Mouse (Mus musculus) erythroid progenitor cell, adult 5-6 weeks (primary cell): Measurements from ENCODE around the gene Gmeb1. TPM values are rescaled to one million over a fixed set of nuclear protein-coding genes. Genes with fewer than 3 reads are reported as not detected.
"Not testable (repeated sequence)": the region's sequence is repeated elsewhere in the genome, so short reads cannot be mapped to it uniquely, and the experiment has no call there.

Experiments used
- ATAC-seq: replicated peaks from 2 replicates; pipeline ENCODE4 v1.8.0; 2016; ENCODE audit warnings: moderate number of reproducible peaks, mild to moderate bottlenecking, moderate TSS enrichment, inconsistent platforms; ENCODE audit not compliant: poor library complexity, low FRiP score, severe bottlenecking
- total RNA-seq, 2 experiments: library from RNA; stranded (forward) in 1 of 2; stranded (reverse) in 1 of 2; fragments of 150-400 nt in 1 of 2; fragments of 186-747, 209-891 nt in 1 of 2; gene quantifications; 2 replicates each; pipeline versions ENCODE4 v1.2.3 to v1.2.4; 2015 to 2017; ENCODE audit warnings: low replicate concordance in 2 of 2

Gmeb1 gene
- total RNA-seq (2015; ENCODE audit: low replicate concordance), result 40.4 and 49.9 TPM in 2 replicates
- 31.5 and 39.5 TPM in 2 replicates for total RNA-seq (2017; ENCODE audit: low replicate concordance)

DNA sequence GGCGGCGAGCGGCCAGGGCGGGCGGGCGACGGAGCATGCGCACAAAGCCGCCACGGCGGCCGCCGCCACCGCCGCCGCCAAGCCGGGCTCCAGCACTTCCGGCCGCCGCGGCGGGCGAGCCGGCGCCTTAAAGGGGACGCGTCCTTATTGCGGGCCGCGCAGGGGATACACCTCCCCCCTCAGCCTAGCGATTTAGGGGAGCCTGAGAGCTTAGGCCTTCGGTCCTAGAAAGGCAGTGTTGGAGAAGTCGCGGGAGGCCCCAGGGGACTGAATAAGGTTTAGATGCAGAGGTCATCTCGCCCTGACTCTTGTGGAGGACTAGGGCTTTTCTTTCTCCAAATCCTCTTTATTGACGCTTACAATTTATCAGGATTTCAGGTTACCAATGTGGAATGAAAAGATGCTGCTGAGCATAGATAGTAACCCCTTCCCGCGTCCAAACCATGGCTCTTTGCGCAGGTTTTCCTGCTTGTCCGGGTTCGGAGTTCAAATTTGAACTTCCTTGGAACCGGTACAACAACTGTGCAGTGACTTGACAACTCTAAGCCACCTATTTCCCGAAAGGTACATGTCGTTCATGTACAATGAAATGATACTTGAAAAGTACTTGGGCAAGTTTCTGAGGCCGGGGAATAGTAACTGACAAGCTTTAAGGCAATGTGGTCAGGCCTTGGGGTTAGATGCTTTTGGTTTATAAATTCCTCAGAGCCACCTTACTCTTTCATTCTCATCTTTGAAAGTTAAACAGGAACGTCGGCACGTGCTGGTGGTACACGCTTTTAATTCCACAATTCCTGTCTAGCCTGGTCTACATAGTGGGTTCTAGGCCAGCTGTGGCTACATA lies at the start of gene Gmeb1:
TSS of gene Gmeb1 (minus strand) at position 89 of the 844 bp plus-strand sequence.
- ATAC-seq, result peak; percentile 85

DNA sequence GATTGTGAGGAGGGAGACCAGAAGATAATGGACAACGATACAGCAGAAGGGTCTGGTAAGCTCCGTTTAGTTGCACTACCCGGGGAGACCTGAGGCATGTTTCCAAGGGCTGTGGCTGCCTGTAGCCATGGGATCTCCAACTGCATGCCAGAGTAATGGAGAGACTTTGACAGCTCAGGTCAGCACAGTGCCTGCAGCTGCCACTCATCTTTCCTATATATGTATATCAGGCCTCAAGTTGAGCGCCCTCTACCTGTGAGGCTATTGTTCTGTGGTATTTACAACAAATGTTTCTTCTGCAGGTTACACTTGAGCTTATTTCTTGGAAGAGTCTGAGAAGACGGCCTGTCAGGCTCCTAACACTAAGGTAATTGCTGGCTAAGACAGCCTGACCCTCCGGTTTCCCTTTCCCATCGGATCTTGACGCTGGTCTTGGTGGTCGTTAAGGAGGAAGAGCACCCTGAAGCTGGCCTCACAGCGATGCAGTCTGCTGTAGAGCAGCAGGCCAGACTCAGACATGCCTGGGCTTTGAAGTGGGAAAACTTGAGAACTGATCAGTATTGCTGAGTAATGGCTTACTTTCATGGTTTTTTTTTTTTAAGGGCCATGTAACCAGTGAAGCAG lies 48.6 kb upstream of the Gmeb1 start:
- peak; percentile 65 for ATAC-seq

DNA sequence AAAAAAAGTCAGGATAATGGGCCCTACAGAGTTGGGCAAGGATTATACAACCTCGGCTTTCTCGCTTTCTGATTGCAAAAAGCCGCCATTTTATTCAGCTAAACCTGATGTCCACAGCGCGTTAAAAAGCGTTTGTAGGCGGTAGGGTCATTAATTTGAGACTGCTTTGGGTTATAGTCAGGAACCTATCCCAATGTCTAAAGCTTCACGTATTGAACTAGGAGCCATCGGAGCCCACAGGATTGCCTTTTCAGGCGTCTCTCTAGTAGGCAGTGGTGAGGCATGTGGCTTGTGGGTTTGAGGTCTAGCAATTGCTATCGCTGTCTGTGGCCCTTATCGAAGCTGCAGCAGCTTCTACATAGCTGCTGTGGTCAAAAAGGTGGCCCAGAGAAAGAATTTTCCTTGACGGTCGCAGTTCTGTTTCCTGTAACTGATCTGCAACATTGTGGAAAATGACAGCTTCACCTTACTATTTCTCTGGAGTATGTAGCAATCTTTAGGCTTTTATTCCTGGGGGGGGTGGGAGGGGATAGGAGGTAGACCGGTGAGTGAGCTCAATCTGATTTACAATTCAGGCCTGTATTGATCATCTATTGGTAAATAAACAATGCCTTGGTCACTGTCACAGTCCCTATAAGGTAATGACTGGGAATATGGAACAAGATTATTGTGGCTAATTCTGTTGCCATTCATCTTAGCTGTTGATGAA lies 47.9 kb upstream of the Gmeb1 start:
- peak; percentile 55 for ATAC-seq

DNA sequence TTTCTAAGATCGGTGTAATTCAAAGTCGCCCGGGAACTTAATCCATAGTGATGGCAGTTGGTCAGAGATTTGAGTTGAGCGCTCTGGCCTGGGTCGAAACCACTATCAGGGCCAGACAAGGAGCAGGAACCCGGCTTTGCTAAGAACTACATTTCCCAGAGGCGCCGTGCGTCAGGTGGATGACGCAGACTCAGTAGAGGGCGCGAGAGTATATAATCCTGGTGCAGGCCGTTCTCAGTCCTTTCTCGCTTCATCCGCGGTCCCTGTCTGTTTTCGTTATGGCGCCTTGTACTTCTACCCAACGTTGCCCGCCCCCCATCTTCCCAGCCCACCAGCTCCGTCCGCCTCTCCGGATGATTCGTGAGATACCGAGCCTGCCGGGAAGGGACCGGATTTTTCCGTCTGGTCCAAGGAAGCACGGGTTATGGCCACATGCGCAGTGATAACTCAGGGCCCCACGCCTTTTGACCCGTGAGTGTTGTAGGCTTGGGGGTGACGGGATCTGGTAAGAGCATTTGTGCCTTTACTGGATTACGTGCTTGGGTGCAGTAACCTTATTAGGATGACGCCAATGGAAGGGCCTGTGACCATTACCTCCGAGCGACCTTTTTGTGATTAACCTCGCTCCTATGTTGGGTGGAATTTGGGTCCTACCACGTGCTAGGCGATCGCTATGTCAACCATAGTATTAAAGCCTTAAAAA lies 47.2 kb upstream of the Gmeb1 start:
- peak; percentile 98 for ATAC-seq

DNA sequence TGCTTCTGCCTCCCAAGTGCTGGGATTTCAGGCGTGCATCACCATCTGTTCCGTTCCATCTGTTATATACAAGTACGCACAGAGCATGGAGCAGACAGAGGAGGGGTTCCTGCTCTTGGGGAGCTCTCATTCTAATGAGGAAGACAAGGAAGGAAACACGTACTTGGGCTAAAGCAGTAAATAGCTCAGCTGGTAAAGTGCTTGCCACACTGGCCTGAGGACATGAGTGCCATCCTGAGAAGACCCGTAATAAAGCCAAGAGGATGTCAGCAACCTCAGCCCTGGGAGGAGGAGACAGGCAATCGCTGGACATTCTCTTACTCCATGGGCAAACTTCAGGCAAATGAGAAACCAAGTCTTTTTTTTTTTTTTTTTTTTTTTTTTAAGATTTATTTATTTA lies 44.6 kb upstream of the Gmeb1 start:
- ATAC-seq, result no peak

- no peak for ATAC-seq
Measured at GRCm38 (mm10) chr4:132305276-132305675, 43.9 kb upstream of the Gmeb1 start.

DNA sequence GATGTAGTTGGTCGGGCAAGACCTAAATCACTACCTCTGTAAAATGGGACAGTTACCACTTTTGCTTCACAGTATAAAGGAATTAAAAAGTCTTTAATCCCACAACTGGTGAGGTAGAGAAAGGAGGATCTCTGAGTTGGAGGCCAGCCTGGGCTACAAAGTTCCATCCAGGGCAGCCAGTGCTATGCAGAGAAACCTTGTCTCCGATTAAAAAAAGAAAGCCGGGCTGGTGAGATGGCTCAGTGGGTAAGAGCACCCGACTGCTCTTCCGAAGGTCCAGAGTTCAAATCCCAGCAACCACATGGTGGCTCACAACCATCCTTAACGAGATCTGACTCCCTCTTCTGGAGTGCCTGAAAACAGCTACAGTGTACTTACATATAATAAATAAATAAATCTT lies 42.1 kb upstream of the Gmeb1 start:
- not testable (repeated sequence) for ATAC-seq

DNA sequence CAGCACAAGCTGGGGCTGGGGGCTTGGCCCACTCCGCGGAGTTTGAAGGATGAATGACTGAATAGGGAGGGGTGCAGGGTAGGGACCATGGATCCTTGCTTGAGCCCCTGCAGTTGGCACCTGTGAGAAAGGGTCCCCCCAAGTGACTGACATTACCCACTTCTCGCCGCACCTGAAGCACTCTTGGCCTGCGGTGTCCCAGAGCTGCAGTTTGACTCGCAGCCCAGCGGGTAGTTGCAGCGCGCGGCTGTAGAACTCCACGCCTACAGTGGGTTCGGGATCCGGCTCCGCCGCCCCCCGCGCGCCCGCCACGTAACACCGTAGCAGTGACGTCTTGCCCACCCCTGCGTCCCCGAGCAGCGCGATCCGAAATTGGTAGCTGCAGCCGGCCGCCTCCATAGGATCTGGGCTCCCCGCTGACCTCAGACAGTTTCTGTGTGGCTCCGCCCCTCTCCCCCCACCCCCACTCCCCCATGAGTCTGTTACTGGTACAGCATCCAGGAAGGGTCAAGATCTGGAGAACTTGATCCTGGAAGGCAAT lies 41.6 kb upstream of the Gmeb1 start, which contains the start of gene Rab42:
TSS of gene Rab42 (minus strand) at position 447 of the 541 bp plus-strand sequence.
- peak; percentile 70 for ATAC-seq

- ATAC-seq, result no peak
Measured at GRCm38 (mm10) chr4:132301965-132302938, 40.9 kb upstream of the Gmeb1 start.

DNA sequence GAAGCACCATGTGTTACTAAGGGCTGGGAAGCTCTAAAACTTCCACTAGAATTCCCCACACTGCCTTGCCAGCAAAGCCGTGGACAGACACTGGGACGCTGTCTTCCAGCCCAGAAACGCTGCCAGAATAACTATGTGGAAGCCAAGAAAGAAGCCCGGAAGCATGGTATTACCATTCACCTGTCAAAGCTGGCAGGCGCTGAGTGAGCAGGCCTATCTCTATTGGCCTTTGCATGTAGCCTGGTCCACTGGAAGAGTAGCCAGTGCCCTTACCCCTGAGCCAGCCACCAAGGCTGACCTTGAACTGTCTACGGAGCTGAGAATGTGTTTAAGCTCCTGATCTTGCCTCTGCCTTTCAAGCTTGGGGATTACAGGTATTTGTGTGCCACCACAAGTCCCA lies 40.1 kb upstream of the Gmeb1 start:
- no peak for ATAC-seq

- ATAC-seq, result no peak
Measured at GRCm38 (mm10) chr4:132299849-132300248, 38.4 kb upstream of the Gmeb1 start.

GRCm38 (mm10) chr4:132295696-132296390 lies 34.4 kb upstream of the Gmeb1 start:
- ATAC-seq, result no peak

GRCm38 (mm10) chr4:132293682-132294240 lies 32.4 kb upstream of the Gmeb1 start:
- ATAC-seq, result no peak

GRCm38 (mm10) chr4:132292988-132293387 lies 31.6 kb upstream of the Gmeb1 start:
- ATAC-seq, result no peak

GRCm38 (mm10) chr4:132291624-132292335 lies 30.4 kb upstream of the Gmeb1 start:
- no peak for ATAC-seq

DNA sequence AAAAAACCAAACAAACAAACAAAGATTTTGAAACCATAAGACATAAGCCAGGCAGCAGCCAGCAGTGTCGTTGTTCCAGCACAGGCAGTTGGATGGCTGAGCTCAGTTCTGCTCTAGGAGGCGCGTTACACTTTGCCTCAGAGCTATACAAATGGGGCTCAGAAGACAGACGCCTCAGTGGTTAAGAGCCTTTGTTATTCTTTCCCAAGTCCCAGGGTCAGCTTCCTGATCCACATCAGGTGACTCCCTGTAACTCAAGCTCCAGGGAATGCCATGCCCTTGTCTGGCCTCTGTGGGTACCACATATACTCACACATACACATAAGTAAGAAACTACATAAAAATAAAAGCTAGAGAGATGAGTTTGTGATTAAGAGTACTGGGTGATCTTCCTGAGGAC lies 29.7 kb upstream of the Gmeb1 start:
- no peak for ATAC-seq

GRCm38 (mm10) chr4:132288840-132289239 lies 27.4 kb upstream of the Gmeb1 start:
- not testable (repeated sequence) for ATAC-seq
